Mouse (Mus musculus): ENCODE results near the gene Dlgap1. TPM values are rescaled to one million over a fixed set of nuclear protein-coding genes. Genes with fewer than 3 reads are reported as not detected.
"Not testable (repeated sequence)": the region's sequence is repeated elsewhere in the genome, so short reads cannot be mapped to it uniquely, and the experiment has no call there.

Gene Dlgap1
- polyA plus RNA-seq, 1 experiment from 2014 or later: 3.9 TPM

DNA sequence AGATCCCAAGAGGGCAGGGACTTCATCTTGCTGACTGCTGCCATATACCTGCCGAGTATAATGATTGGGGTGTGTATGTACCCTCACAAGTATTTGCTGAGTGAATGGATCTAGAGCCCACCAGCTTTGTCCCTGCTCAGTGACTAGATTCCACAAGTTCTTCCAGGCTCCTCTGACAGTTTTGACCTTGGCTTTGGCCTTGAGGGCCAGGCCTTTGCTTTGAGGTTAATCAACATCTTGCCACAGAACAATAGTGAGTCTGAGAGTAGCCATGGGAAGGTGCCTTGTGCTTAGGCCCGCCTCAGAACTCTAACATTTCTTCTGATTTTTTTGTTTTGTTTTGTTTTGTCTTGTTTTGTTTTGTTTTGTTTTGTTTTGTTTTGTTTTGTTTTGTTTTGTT lies 837.7 kb downstream of the Dlgap1 start:
- Histone ChIP-seq H3K9me3 (no peaks in the 10 kb centered on the region), H3K4me2 (no peak overlapping the region), H3K36me3 (no peaks in the 10 kb centered on the region), H3K27me3 (no peaks in the 10 kb centered on the region), H3K4me1 (peaks cover 19% of the 10 kb centered on the region), H3K4me3 (no peak overlapping the region), H3K9ac (no peak overlapping the region), H3K27ac (no peak overlapping the region)
- ATAC-seq (ENCODE audit: insufficient number of reproducible peaks, insufficient read depth, low FRiP score, low TSS enrichment, low read depth): no peak
- WGBS: 96% methylated on average over 2 of the region's 2 CpGs

GRCm38 (mm10) chr17:70807885-70808284 lies 839.0 kb downstream of the Dlgap1 start:
- Histone ChIP-seq H3K27ac (no peak overlapping the region), H3K9me3 (no peaks in the 10 kb centered on the region), H3K4me3 (no peak overlapping the region), H3K4me2 (no peak overlapping the region), H3K4me1 (peaks cover 12% of the 10 kb centered on the region), H3K27me3 (no peaks in the 10 kb centered on the region), H3K9ac (no peak overlapping the region), H3K36me3 (no peaks in the 10 kb centered on the region)
- 93% methylated on average over 1 of the region's 1 CpGs for WGBS
- ATAC-seq (ENCODE audit: insufficient number of reproducible peaks, insufficient read depth, low FRiP score, low TSS enrichment, low read depth): no peak

DNA sequence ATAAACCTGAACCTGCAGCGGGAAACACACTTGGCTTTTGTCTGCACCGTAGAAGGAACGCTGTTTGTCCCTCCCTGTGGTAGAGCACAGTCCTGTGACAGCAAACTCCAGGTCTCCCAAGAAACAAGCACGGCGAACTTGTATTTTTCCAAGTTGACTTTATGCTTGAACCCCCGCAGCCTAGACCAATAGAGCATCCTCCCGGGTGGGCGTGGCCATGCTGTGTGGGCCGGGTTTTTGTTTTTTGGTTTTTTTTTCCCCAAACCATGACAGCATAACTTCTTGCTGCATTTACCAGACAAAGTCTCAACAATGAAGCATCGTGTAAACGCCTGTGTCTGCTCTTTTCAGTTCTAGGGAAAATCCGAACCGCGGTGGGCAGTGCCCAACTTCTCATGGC lies 840.0 kb downstream of the Dlgap1 start:
- Histone ChIP-seq H3K27ac (no peak overlapping the region), H3K4me1 (peaks cover 12% of the 10 kb centered on the region), H3K27me3 (no peaks in the 10 kb centered on the region), H3K9me3 (no peaks in the 10 kb centered on the region), H3K9ac (0 out of 2 replicates have a peak overlapping the region, but pooled peaks have one; percentile 2), H3K4me2 (peak overlapping the region; percentile 41), H3K36me3 (no peaks in the 10 kb centered on the region), H3K4me3 (0 out of 2 replicates have a peak overlapping the region, but pooled peaks have one; percentile 7)
- WGBS: 37% methylated on average over 14 of the region's 14 CpGs
- no peak for ATAC-seq (ENCODE audit: insufficient number of reproducible peaks, insufficient read depth, low FRiP score, low TSS enrichment, low read depth)

DNA sequence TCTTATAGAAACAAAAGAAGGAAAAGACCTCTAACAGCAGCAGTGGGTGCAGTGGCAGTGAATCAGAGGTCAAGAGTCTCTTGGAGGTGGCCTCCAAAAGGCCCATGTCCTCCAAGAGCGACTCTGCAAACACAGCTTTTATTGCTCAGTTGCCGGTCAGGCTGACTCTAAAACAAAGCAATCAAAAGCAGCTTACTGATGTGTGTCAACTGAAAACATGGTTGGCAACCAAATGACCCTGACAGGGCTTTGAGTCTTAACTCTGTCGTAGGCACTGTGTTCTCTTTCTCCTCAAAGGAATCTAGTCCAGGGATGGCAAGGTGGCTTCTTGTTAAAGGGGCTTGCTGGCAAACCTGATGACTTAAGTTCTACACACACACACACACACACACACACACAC lies 840.9 kb downstream of the Dlgap1 start:
- no peaks in the 10 kb centered on the region for H3K36me3 ChIP-seq
- no peaks in the 10 kb centered on the region for H3K9me3 ChIP-seq
- no peaks in the 10 kb centered on the region for H3K27me3 ChIP-seq
- H3K4me1 ChIP-seq: peaks cover 12% of the 10 kb centered on the region
- no peak overlapping the region for H3K4me2 ChIP-seq
- H3K9ac ChIP-seq: no peak overlapping the region
- ATAC-seq (ENCODE audit: insufficient number of reproducible peaks, insufficient read depth, low FRiP score, low TSS enrichment, low read depth): no peak
- H3K27ac ChIP-seq: no peak overlapping the region
- 58% methylated on average over 3 of the region's 3 CpGs for WGBS
- no peak overlapping the region for H3K4me3 ChIP-seq

DNA sequence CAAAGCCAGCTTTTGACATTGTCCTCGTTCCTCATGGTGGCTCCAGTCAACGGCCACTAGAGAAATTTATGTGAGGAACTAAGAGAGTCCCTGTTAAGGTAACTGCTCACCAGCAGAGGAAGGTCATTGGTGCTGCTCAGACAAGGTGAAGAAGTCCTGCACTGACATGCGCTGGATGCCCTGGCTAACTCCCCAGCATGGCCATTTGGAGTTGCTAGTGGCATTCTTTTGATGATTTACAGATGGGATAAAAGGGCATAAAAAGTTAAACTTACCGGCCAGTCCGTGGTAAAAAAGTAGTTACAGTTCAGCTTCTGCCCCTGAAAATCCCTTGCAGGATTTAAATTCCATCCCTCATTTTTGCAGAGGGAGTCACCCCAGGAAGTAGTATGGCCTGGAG lies 841.9 kb downstream of the Dlgap1 start:
- WGBS: 73% methylated on average over 5 of the region's 5 CpGs
- Histone ChIP-seq H3K4me1 (peaks cover 12% of the 10 kb centered on the region), H3K4me3 (no peak overlapping the region), H3K27ac (no peak overlapping the region), H3K4me2 (no peak overlapping the region), H3K9me3 (no peaks in the 10 kb centered on the region), H3K36me3 (no peaks in the 10 kb centered on the region), H3K27me3 (0 out of 2 replicates have a peak, but pooled peaks cover 1% of the 10 kb centered on the region), H3K9ac (no peak overlapping the region)
- no peak for ATAC-seq (ENCODE audit: insufficient number of reproducible peaks, insufficient read depth, low FRiP score, low TSS enrichment, low read depth)

DNA sequence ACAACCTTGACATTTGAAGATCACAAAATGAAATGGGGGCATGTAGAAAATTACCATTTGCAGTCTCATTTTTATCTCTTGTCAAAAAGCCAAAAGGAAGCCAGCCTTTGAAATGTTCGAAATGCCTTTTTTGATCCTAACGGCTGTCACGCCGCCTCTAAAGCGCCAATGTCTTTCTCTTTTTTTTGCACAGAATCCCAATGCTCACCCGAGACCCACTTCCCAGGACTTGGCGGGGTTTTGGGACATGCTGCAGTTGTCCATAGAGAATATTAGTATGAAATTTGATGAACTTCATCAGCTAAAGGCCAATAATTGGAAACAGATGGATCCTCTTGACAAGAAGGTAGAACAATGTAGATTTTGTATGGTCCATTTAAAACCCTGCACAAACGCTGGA lies 846.1 kb downstream of the Dlgap1 start:
- H3K4me3 ChIP-seq: no peak overlapping the region
- ATAC-seq (ENCODE audit: insufficient number of reproducible peaks, insufficient read depth, low FRiP score, low TSS enrichment, low read depth): no peak
- H3K4me1 ChIP-seq: peaks cover 8% of the 10 kb centered on the region; the same call in 1 of the 2 replicates
- H3K36me3 ChIP-seq: no peaks in the 10 kb centered on the region
- peaks cover 38% of the 10 kb centered on the region for H3K27me3 ChIP-seq
- no peaks in the 10 kb centered on the region for H3K9me3 ChIP-seq
- no peak overlapping the region for H3K9ac ChIP-seq
- no peak overlapping the region for H3K27ac ChIP-seq
- H3K4me2 ChIP-seq: no peak overlapping the region
- WGBS: 53% methylated on average over 8 of the region's 8 CpGs

GRCm38 (mm10) chr17:70817862-70818451 lies 849.1 kb downstream of the Dlgap1 start:
- Histone ChIP-seq H3K4me2 (peak overlapping the region; percentile 92), H3K4me1 (peaks cover 8% of the 10 kb centered on the region; the same call in 1 of the 2 replicates), H3K27ac (no peak overlapping the region), H3K4me3 (peak overlapping the region; percentile 57), H3K9ac (peak overlapping the region; percentile 74), H3K27me3 (peaks cover 39% of the 10 kb centered on the region), H3K36me3 (no peaks in the 10 kb centered on the region), H3K9me3 (no peaks in the 10 kb centered on the region)
- WGBS: 3% methylated on average over 47 of the region's 51 CpGs
- ATAC-seq (ENCODE audit: insufficient number of reproducible peaks, insufficient read depth, low FRiP score, low TSS enrichment, low read depth): 0 out of 2 replicates have a peak, but pooled peaks have one; percentile 26

GRCm38 (mm10) chr17:70823083-70823482 lies 854.2 kb downstream of the Dlgap1 start:
- no peak for ATAC-seq (ENCODE audit: insufficient number of reproducible peaks, insufficient read depth, low FRiP score, low TSS enrichment, low read depth)
- Histone ChIP-seq H3K9ac (no peak overlapping the region), H3K36me3 (no peaks in the 10 kb centered on the region)

GRCm38 (mm10) chr17:70826227-70826626 lies 857.4 kb downstream of the Dlgap1 start:
- no peak for ATAC-seq (ENCODE audit: insufficient number of reproducible peaks, insufficient read depth, low FRiP score, low TSS enrichment, low read depth)
- no peak overlapping the region for H3K4me3 ChIP-seq
- H3K4me2 ChIP-seq: no peak overlapping the region
- no peaks in the 10 kb centered on the region for H3K9me3 ChIP-seq
- H3K36me3 ChIP-seq: no peaks in the 10 kb centered on the region
- no peak overlapping the region for H3K27ac ChIP-seq
- no peaks in the 10 kb centered on the region for H3K27me3 ChIP-seq
- WGBS: 83% methylated on average over 12 of the region's 12 CpGs
- H3K9ac ChIP-seq: no peak overlapping the region
- H3K4me1 ChIP-seq: no peaks in the 10 kb centered on the region

More at GRCm38 (mm10) chr17:70823083-70823482, 854.2 kb downstream of the Dlgap1 start:
- Histone ChIP-seq H3K4me3 (no peak overlapping the region), H3K9me3 (no peaks in the 10 kb centered on the region), H3K4me2 (no peak overlapping the region), H3K27ac (no peak overlapping the region), H3K4me1 (peaks cover 4% of the 10 kb centered on the region; the same call in 1 of the 2 replicates), H3K27me3 (peaks cover 16% of the 10 kb centered on the region)
- WGBS: 81% methylated on average over 8 of the region's 8 CpGs

DNA sequence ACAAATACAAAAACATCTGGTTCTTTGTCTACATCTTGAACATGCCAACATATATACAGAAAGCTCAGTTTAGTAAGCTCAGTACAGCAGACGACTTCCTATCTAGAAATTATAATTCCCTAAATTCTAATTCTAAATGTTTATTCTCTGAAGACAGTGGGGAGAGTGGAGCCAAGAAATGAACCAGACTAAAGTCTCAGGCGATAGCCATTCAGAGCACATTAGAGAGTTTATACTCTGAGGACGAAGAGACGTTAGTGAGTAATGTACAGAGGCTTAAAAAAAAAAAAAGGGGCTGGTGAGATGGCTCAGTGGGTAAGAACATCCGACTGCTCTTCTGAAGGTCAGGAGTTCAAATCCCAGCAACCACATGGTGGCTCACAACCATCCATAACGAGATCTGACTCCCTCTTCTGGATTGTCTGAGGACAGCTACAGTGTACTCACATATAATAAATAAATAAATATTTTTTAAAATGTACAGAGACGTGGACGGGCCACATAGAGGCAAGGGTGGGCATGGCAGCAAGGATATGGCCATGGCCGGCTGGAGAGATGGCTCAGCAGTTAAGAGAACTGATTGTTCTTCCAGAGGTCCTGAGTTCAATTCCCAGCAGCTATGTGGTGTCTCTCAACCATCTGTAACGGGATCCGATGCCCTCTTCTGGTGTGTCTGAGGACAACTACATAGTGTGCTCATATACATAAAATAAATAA lies 858.7 kb downstream of the Dlgap1 start:
- H3K9me3 ChIP-seq; H3K4me2 ChIP-seq; ATAC-seq (ENCODE audit: insufficient number of reproducible peaks, insufficient read depth, low FRiP score, low TSS enrichment, low read depth): not testable (repeated sequence)

GRCm38 (mm10) chr17:70828180-70828528 lies 859.3 kb downstream of the Dlgap1 start:
- no peak overlapping the region for H3K9ac ChIP-seq
- 70% methylated on average over 4 of the region's 4 CpGs for WGBS
- no peak for ATAC-seq (ENCODE audit: insufficient number of reproducible peaks, insufficient read depth, low FRiP score, low TSS enrichment, low read depth)

More for the DNA sequence above, 858.7 kb downstream of the Dlgap1 start:
- H3K27me3 ChIP-seq, H3K36me3 ChIP-seq, H3K4me3 ChIP-seq, H3K27ac ChIP-seq, H3K9ac ChIP-seq, H3K4me1 ChIP-seq: not testable (repeated sequence)
- WGBS: 83% methylated on average over 11 of the region's 11 CpGs

GRCm38 (mm10) chr17:70828569-70828968 lies 859.7 kb downstream of the Dlgap1 start:
- Histone ChIP-seq H3K27me3 (no peaks in the 10 kb centered on the region), H3K36me3 (no peaks in the 10 kb centered on the region), H3K9ac (no peak overlapping the region), H3K9me3 (0 out of 2 replicates have a peak, but pooled peaks cover 4% of the 10 kb centered on the region), H3K4me3 (no peak overlapping the region), H3K4me1 (no peaks in the 10 kb centered on the region), H3K27ac (no peak overlapping the region), H3K4me2 (no peak overlapping the region)
- WGBS: 74% methylated on average over 2 of the region's 2 CpGs
- no peak for ATAC-seq (ENCODE audit: insufficient number of reproducible peaks, insufficient read depth, low FRiP score, low TSS enrichment, low read depth)

More at GRCm38 (mm10) chr17:70828180-70828528, 859.3 kb downstream of the Dlgap1 start:
- Histone ChIP-seq H3K4me2 (no peak overlapping the region), H3K27ac (no peak overlapping the region), H3K4me3 (no peak overlapping the region), H3K27me3 (no peaks in the 10 kb centered on the region), H3K4me1 (no peaks in the 10 kb centered on the region), H3K9me3 (0 out of 2 replicates have a peak, but pooled peaks cover 4% of the 10 kb centered on the region), H3K36me3 (no peaks in the 10 kb centered on the region)
